Mouse (Mus musculus) heart, embryonic 10.5 days (tissue): ENCODE measurements at regions not wholly inside any gene's neighbourhood (a gene's known extent, or its start where the extent isn't known, plus 50 kb on each side); places are given as distances from the start of the nearest gene placed in this dataset.

Source experiments
- DNase-seq: peaks from one replicate; pipeline ENCODE4 v3.0.0-alpha.2; 2017; ENCODE audit warnings: low spot score
- H3K27ac ChIP-seq: fragments of 300-500 bp; sonication (generic); 2 replicates; pipeline ENCODE4 v1.5.1; 2016; ENCODE audit warnings: mild to moderate bottlenecking
- H3K27me3 ChIP-seq: fragments of 300-500 bp; sonication (generic); 2 replicates; pipeline ENCODE4 v1.6.1; 2016; ENCODE audit warnings: mild to moderate bottlenecking; ENCODE audit not compliant: poor library complexity, insufficient read depth, severe bottlenecking
- H3K36me3 ChIP-seq: fragments of 300-500 bp; sonication (generic); 2 replicates; pipeline ENCODE4 v1.6.1; 2016; ENCODE audit warnings: mild to moderate bottlenecking, moderate library complexity
- H3K4me1 ChIP-seq: fragments of 300-500 bp; sonication (generic); 2 replicates; pipeline ENCODE4 v1.6.1; 2016; ENCODE audit warnings: mild to moderate bottlenecking
- H3K4me3 ChIP-seq: fragments of 300-500 bp; sonication (generic); 2 replicates; pipeline ENCODE4 v1.5.1; 2016; ENCODE audit warnings: mild to moderate bottlenecking, moderate library complexity
- H3K9me3 ChIP-seq: fragments of 300-500 bp; sonication (generic); 2 replicates; pipeline ENCODE4 v1.6.1; 2016; ENCODE audit warnings: mild to moderate bottlenecking, moderate library complexity
- WGBS: fragments of 180-500 bp; shearing (Covaris S2); methylation state at CpG from one replicate; pipeline ENCODE4 v1.1.7; 2016; 5-methylcytosine and 5-hydroxymethylcytosine counted together

DNA sequence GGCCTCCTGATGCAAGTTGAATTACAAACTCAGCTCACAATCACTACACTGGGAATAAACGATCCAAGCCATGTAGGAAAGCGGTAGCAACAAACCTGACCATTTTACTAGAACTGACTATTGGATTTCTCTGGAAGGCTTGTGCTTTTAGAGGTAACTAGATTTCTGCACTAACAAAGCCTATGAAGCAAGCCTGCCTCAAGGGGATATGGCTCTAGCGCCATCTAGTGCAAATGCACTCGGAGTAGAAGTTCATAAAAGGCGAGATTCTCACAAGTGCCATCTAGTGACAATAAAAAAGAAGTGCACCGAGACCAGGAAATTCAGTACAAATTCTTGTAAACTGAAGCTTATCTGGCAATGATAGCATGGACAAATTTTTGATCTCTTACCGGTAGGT is 364.9 kb upstream of the Fmr1 start:
- no peaks in the 10 kb centered on the region for H3K9me3 ChIP-seq
- no peaks in the 10 kb centered on the region for H3K36me3 ChIP-seq
- DNase-seq, result peak; percentile 77
- no peaks in the 10 kb centered on the region for H3K4me1 ChIP-seq
- H3K27ac ChIP-seq, result no peak overlapping the region
- WGBS, result 17% methylated on average over 7 of the region's 7 CpGs
- H3K4me3 ChIP-seq, result no peak overlapping the region
- H3K27me3 ChIP-seq, result no peaks in the 10 kb centered on the region
